Mouse (Mus musculus) myocyte (in vitro differentiated cells): ENCODE data around the gene Slc7a6. TPM values are rescaled to one million over a fixed set of nuclear protein-coding genes. Genes with fewer than 3 reads are reported as not detected.

Experiments
- polyA plus RNA-seq: library from polyadenylated mRNA; unstranded; fragments of >200 nt; fragmentation: generic; extraction: Trizol; gene quantifications from one replicate; pipeline ENCODE4 v1.2.1, GENCODE M21; 2012; ENCODE audit warnings: missing spikeins

Gene Slc7a6
- polyA plus RNA-seq, 1 experiment = 12.8 TPM

Other genes with a start within 250 kb of the Slc7a6 start
- 0.14 TPM for gene Ctrl, start 235.0 kb upstream of the Slc7a6 start, polyA plus RNA-seq
- gene Psmb10, start 230.4 kb upstream of the Slc7a6 start, polyA plus RNA-seq = 60.0 TPM
- gene Lcat, start 225.5 kb upstream of the Slc7a6 start, polyA plus RNA-seq = 1.1 TPM
- 95.7 TPM for gene Slc12a4, start 202.8 kb upstream of the Slc7a6 start, polyA plus RNA-seq
- not detected for gene Dpep3, start 189.4 kb upstream of the Slc7a6 start, polyA plus RNA-seq
- 30.4 TPM for gene Dus2, start 177.5 kb upstream of the Slc7a6 start, polyA plus RNA-seq
- gene Dpep2nb, start 162.9 kb upstream of the Slc7a6 start, polyA plus RNA-seq = not detected
- gene Ddx28, start 157.0 kb upstream of the Slc7a6 start, polyA plus RNA-seq = 20.6 TPM
- gene Nfatc3, start 110.0 kb upstream of the Slc7a6 start, polyA plus RNA-seq = 11.8 TPM
- 0.17 TPM for gene Esrp2, start 31.9 kb upstream of the Slc7a6 start, polyA plus RNA-seq
- 9.6 TPM for gene Pla2g15, start 18.5 kb upstream of the Slc7a6 start, polyA plus RNA-seq
- gene Slc7a6os, start 42.1 kb downstream of the Slc7a6 start, polyA plus RNA-seq = 21.7 TPM
- 36.4 TPM for gene Prmt7, start 42.1 kb downstream of the Slc7a6 start, polyA plus RNA-seq
- gene Smpd3, start 169.1 kb downstream of the Slc7a6 start, polyA plus RNA-seq = 0.02 TPM
- 3.9 TPM for gene Zfp90, start 246.5 kb downstream of the Slc7a6 start, polyA plus RNA-seq